Mouse (Mus musculus) heart, adult 2 months (tissue): ENCODE results near the gene Ppp3ca.

Source experiments
- CTCF ChIP-seq: fragments of 200-600 bp; IDR thresholded peaks from 2 replicates; pipeline ENCODE4 v1.8.1; 2022; ENCODE audit warnings: antibody characterized with exemption, mild to moderate bottlenecking, moderate library complexity
- EP300 ChIP-seq: fragments of 200-500 bp; IDR thresholded peaks from 2 replicates; pipeline ENCODE4 v1.6.1; 2011; ENCODE audit warnings: low read depth, low read length, control low read depth; ENCODE audit not compliant: insufficient read depth

GRCm38 (mm10) chr3:136952822-136953221, 282.9 kb downstream of the Ppp3ca start:
- no peak for TF ChIP-seq CTCF
- no peak for TF ChIP-seq EP300
